Mouse (Mus musculus) G1E (cell line): ENCODE data around the gene Zkscan6. TPM values are rescaled to one million over a fixed set of nuclear protein-coding genes. Genes with fewer than 3 reads are reported as not detected.

Experiments used
- ATAC-seq: 2 replicates; pipeline ENCODE4 v1.8.0; 2016; ENCODE audit warnings: mild to moderate bottlenecking; ENCODE audit not compliant: insufficient number of reproducible peaks, poor library complexity, low FRiP score, severe bottlenecking; ENCODE audit errors: extremely low read depth
- DNase-seq: peaks from one replicate; pipeline ENCODE4 v3.0.0; 2012; ENCODE audit warnings: low spot score
- H3K27me3 ChIP-seq: 2 replicates; pipeline ENCODE4 v1.6.1; 2012; ENCODE audit warnings: mild to moderate bottlenecking, low read length, inconsistent platforms; ENCODE audit not compliant: insufficient read depth
- H3K36me3 ChIP-seq: replicated peaks from 2 replicates; pipeline ENCODE3; 2012; ENCODE audit warnings: mild to moderate bottlenecking, inconsistent platforms
- H3K4me1 ChIP-seq: 2 replicates; pipeline ENCODE4 v1.6.1; 2012; ENCODE audit warnings: low read depth, low read length, inconsistent platforms, mixed read lengths; ENCODE audit not compliant: insufficient read depth
- H3K4me3 ChIP-seq: 2 replicates; pipeline ENCODE4 v1.5.1; 2012; ENCODE audit warnings: low read depth, mild to moderate bottlenecking, inconsistent platforms, low read length, moderate library complexity, mixed read lengths
- H3K9me3 ChIP-seq: replicated peaks from 2 replicates; pipeline ENCODE4 v1.6.1; 2012; ENCODE audit warnings: inconsistent platforms
- CTCF ChIP-seq: IDR thresholded peaks from 2 replicates; pipeline ENCODE4 v1.5.1; 2012; ENCODE audit warnings: low read depth, low read length, inconsistent platforms, mixed read lengths
- GATA1 ChIP-seq: IDR thresholded peaks from 2 replicates; pipeline ENCODE4 v1.6.1; 2012; ENCODE audit warnings: borderline replicate concordance, low read length, inconsistent platforms, mixed read lengths
- GATA2 ChIP-seq: IDR thresholded peaks from 2 replicates; pipeline ENCODE4 v1.6.1; 2012; ENCODE audit warnings: low read depth, low read length, inconsistent platforms, borderline replicate concordance
- POLR2AphosphoS5 ChIP-seq: IDR thresholded peaks from 2 replicates; pipeline ENCODE4 v1.6.1; 2012; ENCODE audit warnings: low read depth, low read length, inconsistent platforms; ENCODE audit not compliant: insufficient replicate concordance
- TAL1 ChIP-seq: conservative IDR thresholded peaks from 2 replicates; pipeline ENCODE4 v1.6.1; 2012; ENCODE audit warnings: low read depth, low read length, inconsistent platforms, mixed read lengths
- polyA plus RNA-seq: library from polyadenylated mRNA; stranded (reverse); fragments of >175 nt; gene quantifications from 2 replicates; pipeline ENCODE4 v1.2.3, GENCODE M21; 2012
- total RNA-seq, 2 experiments: library from RNA; stranded (forward) in 1 of 2; stranded (reverse) in 1 of 2; fragments of 200-1000 nt in 1 of 2; fragments of >200 nt in 1 of 2; fragmentation: Nextera tagmentation in 1 of 2; gene quantifications; 2 replicates each; pipeline ENCODE4 v1.2.3; 2014 to 2017

The Zkscan6 gene
- total and polyA plus RNA-seq, 3 experiments: 2.8 to 26.8 (median 5.4) TPM

GRCm38 (mm10) chr11:65877146-65877775 is 70.3 kb downstream of the Zkscan6 start:
- H3K4me3 ChIP-seq: no peak overlapping the region
- H3K27me3 ChIP-seq: no peaks in the 10 kb centered on the region
- ATAC-seq (no peak), DNase-seq (no peak)
- no peak for TF ChIP-seq TAL1
- TF ChIP-seq GATA2: no peak
- no peak for TF ChIP-seq POLR2AphosphoS5
- TF ChIP-seq GATA1: no peak
- TF ChIP-seq CTCF: no peak
- no peaks in the 10 kb centered on the region for H3K4me1 ChIP-seq
- no peaks in the 10 kb centered on the region for H3K36me3 ChIP-seq
- no peaks in the 10 kb centered on the region for H3K9me3 ChIP-seq

Other genes starting within 250 kb of the Zkscan6 start
- gene Map2k4, start 18.9 kb upstream of the Zkscan6 start, total RNA-seq (2014; fragmentation: Nextera tagmentation): 90.1 and 106 TPM in 2 replicates
- 43.8 and 48.6 TPM in 2 replicates for gene Map2k4, start 18.9 kb upstream of the Zkscan6 start, total RNA-seq (2017)
- 37.7 and 41.9 TPM in 2 replicates for gene Map2k4, start 18.9 kb upstream of the Zkscan6 start, polyA plus RNA-seq